Comparison of ENCODE assay signal across 9 mouse cellular contexts in the genomic region with DNA sequence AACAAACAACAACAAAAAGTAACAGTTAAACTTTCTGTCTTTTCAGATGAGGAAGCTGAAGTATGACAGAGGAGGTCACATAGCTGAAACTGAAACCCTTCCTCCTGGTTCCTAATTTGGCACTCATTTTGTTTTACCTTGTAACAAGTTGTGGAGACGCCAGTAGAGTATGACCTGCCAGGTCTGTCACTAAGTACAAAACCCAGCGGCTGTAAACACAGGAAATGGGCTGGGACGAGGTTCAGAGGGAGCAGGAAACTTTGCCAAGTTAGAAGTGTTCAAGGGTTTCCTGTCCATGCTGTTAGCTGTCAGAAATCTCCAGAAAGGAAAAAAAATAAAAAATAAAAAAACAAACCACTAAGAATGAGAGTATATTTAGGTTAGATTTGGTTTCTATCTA.
DNase-seq lines count a peak whose midpoint lies in the region; ATAC-seq and TF ChIP-seq lines count a peak whose summit lies in the region.
"Had no signal": no experiment of that assay in that cellular context is flagged by ENCODE, and none has a peak within 500 bp of the region (broad histone marks: within the 10 kb centered on the region; RNA-seq: fewer than 3 reads in every experiment).

No protein-coding gene starts in this region.

- ATAC-seq in heart, postnatal 0 days (ENCODE audit: insufficient read depth, low read depth) = peak; percentile 58
- no peak for ATAC-seq in liver, postnatal 0 days
- ATAC-seq in stomach, embryonic 15.5 days (ENCODE audit: insufficient read depth, low FRiP score, low read depth) = no peak

- no peaks in the 10 kb centered on the region for H3K36me3 ChIP-seq in heart, postnatal 0 days (replicated peaks; ENCODE audit: control insufficient read depth, insufficient read depth, low read length)
- no peaks in the 10 kb centered on the region for H3K36me3 ChIP-seq in liver, postnatal 0 days (replicated peaks; ENCODE audit: insufficient read depth, low read length)
- H3K36me3 ChIP-seq in stomach, embryonic 15.5 days = no peaks in the 10 kb centered on the region
- H3K36me3 ChIP-seq: limb, embryonic 12.5 days had no signal

- H3K4me2 ChIP-seq in heart, postnatal 0 days (ENCODE audit: low read depth, low read length) = no peak overlapping the region
- H3K4me2 ChIP-seq in liver, postnatal 0 days (ENCODE audit: low read depth, low read length) = 0 out of 2 replicates have a peak overlapping the region, but pooled peaks have one; percentile 11
- no peak overlapping the region for H3K4me2 ChIP-seq in stomach, embryonic 15.5 days
- H3K4me2 ChIP-seq: limb, embryonic 12.5 days had no signal

- no peak overlapping the region for H3K9ac ChIP-seq in heart, postnatal 0 days (replicated peaks; ENCODE audit: low read depth, low read length)
- no peak overlapping the region for H3K9ac ChIP-seq in liver, postnatal 0 days (replicated peaks)
- H3K9ac ChIP-seq in stomach, embryonic 15.5 days = no peak overlapping the region
- H3K9ac ChIP-seq: limb, embryonic 12.5 days had no signal

- H3K4me1 ChIP-seq in heart, postnatal 0 days (ENCODE audit: control insufficient read depth, insufficient read depth) = peaks cover 9% of the 10 kb centered on the region; the same call in 1 of the 2 replicates
- peaks cover 4% of the 10 kb centered on the region for H3K4me1 ChIP-seq in liver, postnatal 0 days (ENCODE audit: insufficient read depth)
- no peaks in the 10 kb centered on the region for H3K4me1 ChIP-seq in stomach, embryonic 15.5 days
- H3K4me1 ChIP-seq: limb, embryonic 12.5 days had no signal

- H3K27me3 ChIP-seq in heart, postnatal 0 days (ENCODE audit: control insufficient read depth, insufficient read depth, low read length) = no peaks in the 10 kb centered on the region
- no peaks in the 10 kb centered on the region for H3K27me3 ChIP-seq in liver, postnatal 0 days (ENCODE audit: insufficient read depth, low read length)
- H3K27me3 ChIP-seq in stomach, embryonic 15.5 days (replicated peaks) = no peaks in the 10 kb centered on the region
- H3K27me3 ChIP-seq: limb, embryonic 12.5 days had no signal

- no peak for TF ChIP-seq CTCF in heart, postnatal 0 days (IDR thresholded peaks at IDR 0.05; ENCODE audit: low read depth)
- no peak for TF ChIP-seq CTCF in liver, postnatal 0 days (IDR thresholded peaks at IDR 0.05; ENCODE audit: low read depth)

- no peaks in the 10 kb centered on the region for H3K9me3 ChIP-seq in heart, postnatal 0 days (replicated peaks; ENCODE audit: control insufficient read depth, low read length)
- no peaks in the 10 kb centered on the region for H3K9me3 ChIP-seq in liver, postnatal 0 days (ENCODE audit: low read length)
- H3K9me3 ChIP-seq in stomach, embryonic 15.5 days = no peaks in the 10 kb centered on the region
- H3K9me3 ChIP-seq: limb, embryonic 12.5 days had no signal

- DNase-seq in 3134 (ENCODE audit: extremely low read depth, insufficient read length, low spot score) (peak; percentile 11), A20 (ENCODE audit: low read depth, low spot score) (peak; percentile 81)
- peak; percentile 54 for DNase-seq in heart, postnatal 0 days (ENCODE audit: low spot score)
- peak; percentile 20 for DNase-seq in liver, postnatal 0 days
- no peak for DNase-seq in frontal cortex, postnatal 25 days (ENCODE audit: low spot score in 2 of 2)
- DNase-seq in right cerebral cortex, postnatal 10 days (ENCODE audit: low spot score in 2 of 2) = no peak
- no peak for DNase-seq in left cerebral cortex, postnatal 25 days (ENCODE audit: low spot score in 2 of 2)

- no peak overlapping the region for H3K4me3 ChIP-seq in heart, postnatal 0 days (ENCODE audit: low read depth, low read length)
- H3K4me3 ChIP-seq in liver, postnatal 0 days (ENCODE audit: low read depth, low read length) = no peak overlapping the region
- no peak overlapping the region for H3K4me3 ChIP-seq in stomach, embryonic 15.5 days (replicated peaks)
- H3K4me3 ChIP-seq: limb, embryonic 12.5 days had no signal

- intact Hi-C loops in left cerebral cortex, postnatal 25 days (cut with DNase I) = no loop called here

- 0 out of 2 replicates have a peak overlapping the region, but pooled peaks have one; percentile 0 for H3K27ac ChIP-seq in heart, postnatal 0 days (ENCODE audit: low read depth)
- H3K27ac ChIP-seq in liver, postnatal 0 days (ENCODE audit: low read depth) = peak overlapping the region; percentile 56
- H3K27ac ChIP-seq in stomach, embryonic 15.5 days = peak overlapping the region; percentile 6; the same call in 1 of the 2 replicates
- H3K27ac ChIP-seq: limb, embryonic 12.5 days had no signal

- TF ChIP-seq EP300 in heart, postnatal 0 days (IDR thresholded peaks at IDR 0.05; ENCODE audit: low read depth) = no peak
- no peak for TF ChIP-seq EP300 in liver, postnatal 0 days (IDR thresholded peaks at IDR 0.05; ENCODE audit: low read depth)

- 9% methylated on average over 3 of the region's 3 CpGs for WGBS in heart, postnatal 0 days
- 3% methylated on average over 3 of the region's 3 CpGs for WGBS in liver, postnatal 0 days (ENCODE audit: insufficient replicate concordance)
- WGBS in stomach, embryonic 15.5 days = 23% methylated on average over 3 of the region's 3 CpGs

Comparison
In these comparisons a context has a peak if more than half of its experiments do, and no peak if none do; other contexts are left out.
1. DNase-seq: peak in 3134 (single experiment), A20 (single experiment), heart, postnatal 0 days (single experiment) and liver, postnatal 0 days (single experiment); none in frontal cortex, postnatal 25 days (0 of 2), right cerebral cortex, postnatal 10 days (0 of 2) and left cerebral cortex, postnatal 25 days (0 of 2).
2. H3K27ac ChIP-seq: peak in every context shown above with its lines; median percentile 56 in liver, postnatal 0 days; 6 in stomach, embryonic 15.5 days; 0 in heart, postnatal 0 days.